Mouse (Mus musculus): Measurements from ENCODE around the gene Fbxl3.

Gene Fbxl3

GRCm38 (mm10) chr14:103085840-103086533 is 13.4 kb downstream of the Fbxl3 start:
- no peak for DNase-seq (ENCODE audit: low spot score)

- no peak for DNase-seq (ENCODE audit: low spot score)
Measured at GRCm38 (mm10) chr14:103079209-103079977, 20.0 kb downstream of the Fbxl3 start.

- DNase-seq (ENCODE audit: low spot score) = no peak
Measured at GRCm38 (mm10) chr14:103078006-103078912, 21.1 kb downstream of the Fbxl3 start.

DNA sequence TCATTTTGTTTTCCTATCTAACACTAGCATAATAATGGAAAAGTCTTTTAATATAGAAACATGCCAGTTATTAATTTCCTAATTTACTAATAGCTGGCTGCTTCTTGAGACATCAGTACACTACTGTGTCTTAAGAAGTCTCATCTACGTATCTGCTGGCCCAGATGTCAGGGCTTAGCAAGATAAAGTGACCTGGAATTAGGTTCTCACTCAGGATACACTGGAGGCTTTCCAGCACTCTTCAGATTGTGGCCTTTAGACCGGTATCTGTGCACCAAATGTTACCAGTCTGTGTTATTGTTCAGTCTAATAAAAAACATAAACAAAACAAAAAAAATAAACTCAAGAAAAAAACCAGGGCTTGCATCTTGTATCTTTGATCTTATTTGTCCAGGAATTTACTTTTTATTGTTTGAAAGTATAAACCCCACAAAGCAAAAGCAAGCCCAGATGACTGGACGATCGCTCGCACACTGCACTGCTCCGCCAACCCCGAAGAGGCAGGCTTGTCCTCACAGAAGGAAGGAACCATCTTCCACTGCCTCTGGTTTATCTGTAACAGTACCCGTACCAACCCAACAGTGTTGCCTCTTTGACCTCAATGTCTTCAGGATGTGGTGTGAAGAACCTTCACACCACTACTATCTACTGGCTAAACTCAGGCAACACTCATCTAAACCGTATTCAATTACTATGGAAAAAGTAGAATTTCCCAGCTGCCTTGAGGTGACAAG is 21.9 kb downstream of the Fbxl3 start:
- no peak for DNase-seq (ENCODE audit: low spot score)

- no peak for DNase-seq (ENCODE audit: low spot score)
Measured at GRCm38 (mm10) chr14:103075166-103075565, 24.2 kb downstream of the Fbxl3 start.

DNA sequence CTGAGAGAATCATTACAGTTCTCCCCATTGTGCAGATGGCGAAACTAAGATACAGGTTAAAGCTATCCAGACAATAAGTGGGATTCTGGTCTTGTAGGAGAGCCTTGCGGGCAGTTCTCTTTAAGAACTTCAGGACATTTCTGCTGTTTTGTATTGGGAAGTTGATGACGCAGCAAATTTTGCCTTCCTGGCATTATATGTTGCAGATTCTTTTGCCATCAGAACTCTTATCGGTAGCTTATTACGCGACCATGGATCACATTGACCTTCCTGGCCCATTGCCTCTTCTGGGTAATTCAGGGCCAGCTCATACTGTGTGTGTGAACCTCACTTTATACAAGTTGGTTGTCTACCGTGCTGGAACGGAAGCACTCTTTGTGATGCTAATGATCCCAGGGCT is 25.5 kb downstream of the Fbxl3 start:
- no peak for DNase-seq (ENCODE audit: low spot score)

DNA sequence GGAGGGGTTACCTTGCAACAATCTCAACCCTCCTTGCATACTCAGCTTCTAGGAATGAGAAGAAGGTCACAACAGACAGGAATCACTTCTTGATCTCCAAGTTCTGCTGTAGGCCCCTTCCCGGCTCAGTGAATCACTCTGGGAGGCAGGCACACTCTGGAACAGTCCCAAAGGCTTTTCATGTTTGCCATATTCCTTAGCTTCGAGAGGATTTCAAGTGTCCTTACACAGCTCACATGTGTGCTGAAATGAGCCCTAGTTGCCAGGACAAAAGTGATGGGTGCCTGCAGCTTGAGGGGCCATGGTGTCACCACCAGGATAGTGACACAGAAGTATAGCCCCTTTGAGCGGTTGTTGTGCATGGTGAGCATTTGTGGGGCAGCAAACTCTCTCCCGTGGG is 26.6 kb downstream of the Fbxl3 start:
- DNase-seq (ENCODE audit: low spot score) = no peak

- DNase-seq (ENCODE audit: low spot score) = no peak
Measured at GRCm38 (mm10) chr14:103071471-103071870, 27.9 kb downstream of the Fbxl3 start.

DNA sequence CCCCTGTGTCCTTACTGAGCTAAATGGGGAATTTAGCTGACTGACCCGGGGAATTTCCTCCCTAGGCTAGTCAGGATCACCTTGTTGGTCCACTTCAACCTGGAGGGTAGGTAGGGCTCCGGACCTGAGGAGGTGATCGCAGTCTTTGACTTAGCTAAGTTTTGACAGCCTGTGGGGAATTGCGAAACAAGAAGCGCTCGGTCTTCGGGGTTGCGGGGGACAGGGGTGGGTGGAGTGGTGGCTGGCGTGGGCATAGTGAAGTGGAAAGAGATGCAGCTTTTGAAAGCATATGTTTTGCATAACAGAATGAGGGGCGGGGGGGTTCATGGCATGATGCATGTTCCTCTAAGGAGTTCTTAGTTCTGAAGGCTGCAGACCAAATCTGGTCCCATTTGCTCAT is 28.6 kb downstream of the Fbxl3 start:
- DNase-seq (ENCODE audit: low spot score) = no peak

- DNase-seq (ENCODE audit: low spot score) = peak; percentile 85
Measured at GRCm38 (mm10) chr14:103069864-103070611, 29.3 kb downstream of the Fbxl3 start, which contains the start of gene Cln5. TSS of gene Cln5 (plus strand) at chr14:103070216.

DNA sequence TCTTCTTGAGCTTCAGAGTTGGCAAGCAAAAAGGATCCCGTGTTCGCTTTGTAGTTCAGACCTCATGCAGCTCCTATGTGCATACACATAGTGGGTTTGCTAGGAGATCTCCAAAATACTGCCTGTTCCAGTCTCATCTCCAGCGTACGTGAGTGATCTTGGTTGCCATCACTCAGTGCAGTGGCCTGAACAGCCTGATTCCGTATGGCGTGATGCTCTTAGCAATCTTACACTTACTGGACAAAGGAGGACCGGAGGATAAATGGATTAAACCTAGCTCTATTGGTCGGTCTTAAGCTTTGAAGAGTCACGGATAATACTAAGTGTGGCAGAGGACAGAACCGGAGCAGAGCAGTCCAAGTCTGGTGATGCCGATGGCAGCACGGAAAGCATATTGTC is 29.9 kb downstream of the Fbxl3 start:
- DNase-seq (ENCODE audit: low spot score) = no peak

DNA sequence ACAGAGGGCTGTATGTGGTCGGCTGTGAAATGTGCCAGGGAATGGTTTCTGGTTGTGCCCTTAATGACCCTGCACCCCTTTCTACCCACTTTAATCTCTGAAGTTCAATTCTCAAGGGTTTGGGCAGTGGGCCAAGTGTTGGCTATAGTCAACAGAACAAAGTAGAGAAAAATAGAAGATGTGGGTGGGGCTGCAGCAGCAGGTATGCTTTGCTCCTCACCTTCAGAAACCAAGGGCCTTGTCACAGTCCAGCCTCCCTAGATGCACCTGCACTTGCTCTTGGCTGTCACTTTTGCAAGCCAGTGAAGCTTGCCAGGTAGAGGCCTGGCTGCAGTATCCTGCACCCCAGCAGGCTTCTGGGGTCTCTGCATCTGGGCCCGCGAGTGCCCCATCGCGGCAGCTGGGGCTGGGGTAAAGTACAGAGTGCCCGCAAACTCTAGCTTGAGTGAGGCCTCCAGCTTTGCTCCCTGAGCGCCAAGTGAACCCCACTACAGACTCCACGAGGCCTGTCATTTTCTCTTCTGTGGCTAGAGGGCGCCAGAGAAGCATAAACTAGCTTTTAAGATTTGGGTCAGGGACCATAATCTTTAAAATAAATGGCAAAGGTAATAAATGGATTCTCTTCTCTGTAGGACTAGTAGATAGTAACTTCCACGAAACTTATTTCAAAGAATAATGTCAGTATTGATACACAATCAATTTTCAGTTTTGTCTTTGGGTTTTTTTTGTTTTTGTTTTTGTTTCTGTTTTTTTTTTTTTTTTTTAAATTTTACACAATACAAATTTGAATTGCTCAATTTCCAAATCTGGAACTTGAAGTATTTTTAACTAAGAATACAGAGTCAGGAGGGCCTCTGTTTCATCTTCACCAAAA is 33.8 kb downstream of the Fbxl3 start:
- DNase-seq (ENCODE audit: low spot score) = no peak

GRCm38 (mm10) chr14:103059495-103059894 is 39.9 kb downstream of the Fbxl3 start:
- no peak for DNase-seq (ENCODE audit: low spot score)

- DNase-seq (ENCODE audit: low spot score) = no peak
Measured at GRCm38 (mm10) chr14:103058998-103059397, 40.4 kb downstream of the Fbxl3 start.

DNA sequence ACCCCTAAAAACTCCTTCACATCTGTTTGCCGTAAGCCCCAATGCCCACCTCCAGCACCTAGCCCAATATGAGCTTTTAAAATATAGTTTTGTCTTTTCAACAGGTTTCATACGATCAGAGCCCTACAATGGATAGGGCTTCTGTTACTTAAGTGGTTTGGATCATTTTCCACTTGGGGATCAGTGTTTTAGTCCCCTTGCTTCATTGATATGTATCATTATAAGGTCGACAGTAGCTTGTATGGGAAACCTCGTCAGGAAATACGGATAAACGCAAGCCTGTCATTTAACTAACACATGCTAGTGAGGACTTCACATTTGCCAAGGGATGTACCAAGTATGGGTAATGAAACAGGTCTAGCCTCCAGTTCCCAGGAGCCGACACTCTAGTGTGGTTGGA is 42.8 kb downstream of the Fbxl3 start:
- no peak for DNase-seq (ENCODE audit: low spot score)

DNA sequence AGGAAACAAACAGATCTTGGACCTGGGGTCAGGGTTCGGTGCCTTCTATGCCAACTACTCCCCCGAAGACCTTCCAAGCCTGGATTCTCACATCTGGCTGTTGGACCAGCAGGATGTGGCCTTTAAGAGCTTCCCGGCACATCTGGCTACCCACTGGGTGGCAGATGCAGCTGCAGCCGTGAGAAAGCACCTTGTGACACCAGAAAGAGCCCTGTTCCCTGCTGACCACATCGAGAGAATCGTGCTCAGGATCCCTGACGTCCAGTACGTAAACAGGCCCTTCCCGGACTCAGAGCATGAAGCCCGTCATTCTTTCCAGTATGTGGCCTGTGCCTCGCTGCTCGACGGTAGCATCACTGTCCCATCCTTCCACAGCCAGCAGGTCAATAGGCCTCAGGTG is 44.6 kb downstream of the Fbxl3 start:
- no peak for DNase-seq (ENCODE audit: low spot score)

DNA sequence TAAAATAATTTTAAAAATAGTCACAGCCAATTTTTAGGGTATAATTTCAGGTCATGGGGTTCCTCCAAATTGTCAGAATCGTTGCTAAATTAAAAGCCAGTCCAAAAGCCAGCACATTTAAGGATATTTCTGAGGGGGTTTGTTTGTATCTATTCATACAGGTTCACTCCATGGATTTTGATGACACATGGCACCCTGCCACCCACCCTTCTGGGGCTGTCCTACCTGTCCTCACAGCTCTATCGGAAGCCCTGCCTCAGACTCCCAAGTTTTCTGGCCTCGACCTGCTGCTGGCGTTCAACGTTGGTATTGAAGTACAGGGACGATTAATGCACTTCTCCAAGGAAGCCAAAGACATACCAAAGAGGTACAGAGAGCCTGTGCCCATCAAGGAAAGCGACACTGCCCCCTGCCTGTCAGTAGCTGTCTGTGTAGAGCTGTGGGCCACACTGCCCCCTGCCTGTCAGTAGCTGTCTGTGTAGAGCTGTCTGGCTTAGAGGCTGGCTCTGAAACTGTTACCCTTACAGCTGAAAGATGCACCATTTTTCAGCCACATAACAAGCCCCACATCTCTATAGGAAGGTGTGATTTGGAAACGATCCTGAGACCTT is 48.1 kb downstream of the Fbxl3 start:
- peak; percentile 53 for DNase-seq (ENCODE audit: low spot score)

DNA sequence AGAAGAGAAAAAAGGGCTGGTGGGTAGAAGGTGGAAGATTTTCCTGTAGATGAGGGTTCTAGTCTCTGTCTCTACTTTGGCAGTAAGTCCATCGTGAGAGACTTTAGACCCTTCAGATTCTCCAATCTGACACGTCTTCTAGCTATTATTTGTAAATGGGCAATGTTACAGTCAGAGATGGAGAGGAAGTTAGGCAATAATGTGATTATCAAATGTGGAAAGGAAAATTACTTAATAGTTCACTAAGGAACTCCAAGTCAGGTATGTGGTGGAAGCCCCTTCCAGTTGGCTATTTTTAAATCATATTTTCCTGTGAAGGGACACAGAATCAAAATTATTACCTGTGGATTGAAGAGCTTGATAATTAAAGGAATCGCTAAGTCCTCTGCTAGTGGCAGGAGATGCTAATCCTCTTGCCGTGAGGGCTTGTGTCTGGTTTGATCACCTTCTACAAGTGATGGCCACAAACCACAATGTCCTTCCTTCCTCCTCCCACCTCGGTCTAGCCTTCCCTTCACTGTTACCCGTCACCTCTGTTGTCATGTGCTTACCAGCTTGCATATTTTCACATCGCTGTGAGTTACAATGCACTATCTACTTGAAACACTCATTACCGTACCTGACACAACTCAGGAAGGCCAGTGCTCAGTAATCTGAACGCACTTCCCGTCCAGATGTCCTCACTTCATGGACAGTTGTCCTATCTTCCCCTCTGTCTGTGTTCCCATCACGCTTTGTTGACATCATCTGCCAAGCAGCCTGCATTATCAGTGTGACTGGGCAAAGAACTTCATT is 50.9 kb downstream of the Fbxl3 start:
- DNase-seq (ENCODE audit: low spot score) = no peak

DNA sequence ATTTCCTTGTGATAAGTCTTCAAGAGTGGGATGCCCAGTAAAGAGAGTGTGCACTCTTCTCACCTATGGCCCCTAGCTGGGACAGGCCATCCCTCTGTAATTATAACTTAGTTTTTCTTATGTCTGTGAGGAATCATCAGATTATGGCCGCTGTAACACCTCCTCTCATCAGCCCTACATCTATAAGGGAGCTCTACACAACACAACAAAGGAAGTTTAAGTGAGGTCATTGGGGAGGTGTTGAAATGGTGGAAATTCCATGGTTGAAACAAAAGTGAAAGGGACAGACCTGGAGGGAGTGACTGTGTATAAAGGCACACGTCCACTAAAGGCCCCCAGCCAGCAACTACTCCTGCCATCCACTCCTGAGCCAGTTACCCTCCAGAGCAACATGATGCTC is 52.7 kb downstream of the Fbxl3 start, which contains the start of gene Acod1:
Gene Acod1, plus strand, starts transcription at position 301 of the 400 bp plus-strand sequence.
- DNase-seq (ENCODE audit: low spot score) = no peak
